ENCODE assay signal across 18 mouse cellular contexts in the genomic region with DNA sequence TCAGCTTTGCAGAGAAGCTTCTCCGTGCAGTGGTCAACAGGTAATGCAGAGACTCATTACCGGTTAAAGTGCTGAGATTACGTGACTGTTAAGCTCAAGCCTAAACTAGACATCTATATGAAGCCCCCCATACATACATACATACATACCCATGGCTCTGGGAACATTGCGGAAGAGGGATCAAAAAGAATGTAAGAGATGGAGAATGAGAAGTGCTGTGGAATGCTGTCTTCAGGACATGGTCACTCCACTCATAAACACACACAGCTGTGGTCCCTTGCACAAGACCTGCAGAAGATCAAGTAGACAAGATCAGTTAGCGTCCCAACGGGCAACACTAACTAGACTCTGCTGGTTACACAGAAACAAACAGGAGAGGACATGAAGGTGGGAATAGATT.
DNase-seq lines count a peak whose midpoint lies in the region; ATAC-seq lines count a peak whose summit lies in the region.
"Had no signal": no experiment of that assay in that cellular context is flagged by ENCODE, and none has a peak within 500 bp of the region (broad histone marks: within the 10 kb centered on the region; RNA-seq: fewer than 3 reads in every experiment).

No protein-coding gene starts in this region.

- DNase-seq in heart, adult 11 months = peak; percentile 55
- no peak for DNase-seq in heart, postnatal 25 days (ENCODE audit: low spot score)
- peak; percentile 68 for DNase-seq in midbrain, embryonic 11.5 days (ENCODE audit: low spot score, missing footprints)
- DNase-seq: adrenal gland, adult 2 months; adrenal gland, adult 8-10 months; adrenal gland, postnatal 10 days; adrenal gland, postnatal 14 days; adrenal gland, postnatal 25 days; adrenal gland, postnatal 36 days; B cell, adult 2 months; cerebellum, adult 11 months; cerebellum, adult 11-12 months; cerebellum, adult 18-20 months had no signal

- H3K4me2 ChIP-seq in midbrain, embryonic 11.5 days = no peak overlapping the region
- no peak overlapping the region for H3K4me2 ChIP-seq in midbrain, embryonic 13.5 days (replicated peaks)

- H3K36me3 ChIP-seq in midbrain, embryonic 11.5 days (ENCODE audit: control insufficient read depth, insufficient read depth, low read length) = no peaks in the 10 kb centered on the region
- no peaks in the 10 kb centered on the region for H3K36me3 ChIP-seq in midbrain, embryonic 13.5 days
- H3K36me3 ChIP-seq: G1E had no signal

- H3K9ac ChIP-seq in midbrain, embryonic 11.5 days (ENCODE audit: low read length) = no peak overlapping the region
- no peak overlapping the region for H3K9ac ChIP-seq in midbrain, embryonic 13.5 days (replicated peaks)

- no peaks in the 10 kb centered on the region for H3K4me1 ChIP-seq in midbrain, embryonic 11.5 days (ENCODE audit: control insufficient read depth, insufficient read depth, low read length)
- H3K4me1 ChIP-seq in midbrain, embryonic 13.5 days (replicated peaks) = peaks cover 9% of the 10 kb centered on the region; the same call in 1 of the 2 replicates

- H3K4me3 ChIP-seq in midbrain, embryonic 11.5 days (ENCODE audit: low read depth, low read length) = no peak overlapping the region
- H3K4me3 ChIP-seq in midbrain, embryonic 13.5 days (replicated peaks) = no peak overlapping the region

- H3K27ac ChIP-seq in midbrain, embryonic 11.5 days (ENCODE audit: low read depth, low read length) = no peak overlapping the region
- H3K27ac ChIP-seq in midbrain, embryonic 13.5 days = no peak overlapping the region

- no peaks in the 10 kb centered on the region for H3K9me3 ChIP-seq in midbrain, embryonic 11.5 days (ENCODE audit: control insufficient read depth, low read length)
- H3K9me3 ChIP-seq in midbrain, embryonic 13.5 days = no peaks in the 10 kb centered on the region

- ATAC-seq in midbrain, embryonic 11.5 days (ENCODE audit: low FRiP score) = no peak
- ATAC-seq in midbrain, embryonic 13.5 days = no peak
- ATAC-seq: activated CD4-positive, CD25-positive, alpha-beta regulatory T cell, adult 4 months; CD4-positive, CD25-positive, alpha-beta regulatory T cell, adult 4 months; Patski had no signal

- 94% methylated on average over 6 of the region's 6 CpGs for WGBS in midbrain, embryonic 11.5 days
- whole genome bisulfite sequencing in midbrain, embryonic 13.5 days = 97% methylated on average over 6 of the region's 6 CpGs

- no peaks in the 10 kb centered on the region for H3K27me3 ChIP-seq in midbrain, embryonic 11.5 days (ENCODE audit: control insufficient read depth, insufficient read depth, low read length)
- no peaks in the 10 kb centered on the region for H3K27me3 ChIP-seq in midbrain, embryonic 13.5 days
- H3K27me3 ChIP-seq: Patski had no signal

- intact Hi-C loops in heart, postnatal 25 days (cut with DNase I) = no loop called here
